Mouse (Mus musculus) urinary bladder, adult 18-20 months (tissue): ENCODE measurements around the gene Kndc1.

ENCODE experiments used
- DNase-seq, 2 experiments: peaks; one replicate each; pipeline ENCODE4 v3.0.0; 2022; ENCODE audit warnings: low spot score in 2 of 2, mixed read lengths in 2 of 2

Gene Kndc1

DNA sequence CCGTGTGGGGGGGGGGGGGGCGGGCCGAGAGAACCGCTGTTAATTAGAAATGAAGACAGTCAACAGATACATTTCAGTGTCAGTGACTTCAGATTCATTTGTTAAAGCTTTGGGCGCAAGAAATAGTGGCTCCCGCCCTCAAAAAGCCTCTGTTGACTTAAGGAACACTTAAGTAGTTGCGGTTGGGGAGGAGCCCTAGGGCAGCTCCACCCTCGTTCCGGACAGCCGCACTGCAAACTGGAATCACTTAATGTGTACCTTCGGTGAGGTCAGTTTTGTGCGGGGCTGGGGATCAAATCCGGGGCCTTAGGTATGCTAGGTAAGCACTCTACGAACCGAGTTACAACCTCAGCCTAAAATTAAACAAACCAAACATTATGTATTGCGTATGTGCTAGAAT, 56.6 kb downstream of the Kndc1 start:
- no peak for DNase-seq

DNA sequence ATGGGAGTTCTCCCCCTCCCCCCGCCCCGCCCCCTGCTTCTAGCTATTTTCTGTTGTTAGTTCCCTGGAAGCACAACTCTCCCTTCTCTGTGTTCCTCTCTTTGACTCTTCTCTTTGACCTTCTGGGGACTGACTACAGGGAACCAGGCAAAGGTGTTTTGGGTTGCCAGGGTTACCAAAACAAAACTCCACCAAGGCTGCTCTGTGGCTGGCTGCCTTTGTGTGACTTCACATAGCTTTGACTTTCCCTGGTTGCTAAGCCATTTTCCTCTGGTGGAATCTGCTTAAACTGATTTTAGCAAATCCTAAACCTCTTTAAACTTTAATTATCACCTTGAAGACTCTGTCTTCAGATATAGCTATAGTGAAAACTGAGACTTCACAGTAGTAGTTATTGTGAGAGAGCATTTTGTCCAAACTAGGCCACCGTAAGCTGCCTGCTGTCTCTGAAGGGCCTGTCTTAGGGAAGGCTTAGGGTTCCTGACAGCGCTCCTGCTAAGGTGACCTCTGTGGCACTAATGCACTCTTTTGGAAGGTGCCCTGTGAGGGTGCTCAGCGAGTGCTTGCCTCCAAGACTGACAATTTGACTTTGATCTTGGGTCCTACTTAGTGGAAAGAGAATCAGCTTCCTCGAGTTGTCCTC, 57.6 kb downstream of the Kndc1 start:
- no peak for DNase-seq

DNA sequence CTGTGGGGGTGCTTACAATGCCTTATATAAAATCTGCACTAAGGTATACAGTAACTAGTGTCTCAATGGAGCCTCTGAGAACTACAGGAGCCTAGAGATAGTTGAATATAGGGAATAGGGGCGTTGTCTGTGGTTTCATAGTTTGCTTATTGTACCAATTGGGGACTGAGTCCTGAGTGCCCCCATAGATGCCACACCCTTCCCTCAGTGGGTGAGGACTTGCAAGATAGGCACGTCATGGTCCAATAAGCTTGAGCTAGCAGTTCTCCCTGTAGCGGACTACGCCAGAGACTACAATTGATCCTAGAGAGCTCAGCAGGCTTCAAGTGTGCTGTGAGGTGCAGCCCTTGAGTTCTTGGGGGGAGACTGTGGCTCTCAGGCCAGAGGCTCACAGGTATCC, 61.0 kb downstream of the Kndc1 start:
- DNase-seq, result no peak

DNA sequence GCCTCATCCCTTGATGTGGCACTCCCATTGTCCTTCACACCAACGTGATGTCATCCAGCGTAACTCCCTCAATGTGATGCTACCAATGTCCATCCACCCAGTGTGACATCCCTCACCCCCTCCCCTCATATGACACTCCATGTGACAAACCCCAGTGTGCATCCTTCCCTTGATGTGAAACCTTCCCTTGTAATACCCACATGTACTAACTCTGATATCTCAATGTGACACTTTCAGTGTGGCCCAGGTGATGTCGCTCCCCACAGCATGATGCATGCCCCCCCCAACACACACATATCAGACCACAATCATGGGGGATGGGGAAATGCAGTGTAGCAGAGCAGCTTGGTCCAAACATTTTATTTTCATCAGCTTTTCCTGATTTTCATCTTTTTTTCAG, 62.2 kb downstream of the Kndc1 start:
- DNase-seq, result no peak

DNA sequence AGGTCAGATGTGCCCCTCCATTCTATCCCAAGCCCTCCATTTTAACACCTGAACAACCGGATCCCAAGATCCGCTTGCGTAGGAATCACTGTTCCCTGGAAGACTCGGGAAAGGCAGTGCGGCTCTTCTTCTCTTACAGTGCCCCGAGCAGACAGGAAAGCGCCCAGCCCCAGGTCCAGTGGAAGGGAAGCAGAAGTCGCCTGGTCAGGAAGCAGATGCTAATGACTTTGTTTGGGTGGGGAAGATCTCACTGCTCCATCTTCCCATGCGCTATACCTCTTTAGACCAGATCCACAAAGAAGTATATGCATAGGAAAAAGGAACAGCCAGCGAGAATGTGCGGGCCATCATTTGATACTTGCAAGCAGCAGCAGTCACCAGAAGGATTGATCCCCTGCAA, 62.9 kb downstream of the Kndc1 start:
- DNase-seq, result no peak

DNA sequence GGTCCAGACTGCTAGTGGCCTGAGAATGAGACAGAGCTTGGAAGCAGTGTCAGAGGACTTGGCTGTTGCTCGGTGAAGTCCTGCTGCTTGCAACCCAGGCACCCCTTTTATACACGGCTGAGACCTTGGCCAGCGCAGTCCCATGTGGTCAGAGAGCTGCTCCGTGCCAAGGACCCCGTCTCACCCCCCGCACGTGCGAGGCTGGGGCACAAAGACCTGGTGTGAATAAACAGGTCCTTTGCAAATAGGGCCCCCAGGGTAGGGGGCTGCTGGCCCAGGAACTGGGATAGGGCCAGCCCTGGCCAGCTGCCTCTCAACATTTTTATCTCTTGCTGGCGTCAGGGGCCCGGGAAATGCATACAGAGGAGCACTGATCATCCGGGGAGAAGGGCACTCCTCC, 63.5 kb downstream of the Kndc1 start:
- no peak for DNase-seq

DNA sequence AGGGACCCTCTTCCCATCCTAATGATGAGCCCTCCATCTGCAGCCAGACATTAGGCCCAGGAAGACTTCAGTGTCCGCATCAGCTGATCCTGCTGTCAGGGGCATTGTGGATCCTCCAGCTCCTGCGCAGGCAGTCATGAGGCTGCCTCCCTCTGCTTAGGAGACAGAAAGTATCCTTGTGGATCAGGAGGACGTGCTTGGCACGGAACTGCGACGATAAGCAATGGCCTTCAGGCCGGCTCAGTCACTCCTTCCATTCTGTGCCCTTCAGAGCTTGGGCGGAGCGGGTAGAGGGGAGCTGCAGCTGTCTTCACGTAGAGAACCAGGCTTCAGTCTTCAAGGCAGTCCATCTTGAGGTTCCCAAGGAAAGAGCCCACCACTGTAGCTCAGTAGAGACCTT, 66.6 kb downstream of the Kndc1 start:
- no peak for DNase-seq

DNA sequence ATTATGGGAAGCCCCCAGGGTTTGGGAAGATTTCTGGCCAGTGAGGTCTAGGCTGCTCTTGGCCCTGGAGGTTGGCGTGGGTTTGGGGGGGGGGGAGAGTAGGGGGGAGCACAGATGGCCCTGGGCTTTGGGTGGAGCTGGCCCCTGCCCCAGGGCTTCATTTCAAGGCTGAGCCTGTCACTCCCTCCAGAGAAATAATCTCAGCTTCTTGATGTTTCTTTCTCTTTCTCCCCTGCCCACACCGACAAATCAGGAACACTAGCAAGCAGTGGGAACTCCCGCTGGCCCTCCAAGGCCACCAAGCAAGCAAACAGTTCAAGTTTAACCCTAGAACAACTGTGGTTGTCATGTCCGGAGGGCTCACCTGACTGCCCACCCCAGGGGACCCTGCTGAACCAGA, 69.3 kb downstream of the Kndc1 start:
- DNase-seq, result no peak

DNA sequence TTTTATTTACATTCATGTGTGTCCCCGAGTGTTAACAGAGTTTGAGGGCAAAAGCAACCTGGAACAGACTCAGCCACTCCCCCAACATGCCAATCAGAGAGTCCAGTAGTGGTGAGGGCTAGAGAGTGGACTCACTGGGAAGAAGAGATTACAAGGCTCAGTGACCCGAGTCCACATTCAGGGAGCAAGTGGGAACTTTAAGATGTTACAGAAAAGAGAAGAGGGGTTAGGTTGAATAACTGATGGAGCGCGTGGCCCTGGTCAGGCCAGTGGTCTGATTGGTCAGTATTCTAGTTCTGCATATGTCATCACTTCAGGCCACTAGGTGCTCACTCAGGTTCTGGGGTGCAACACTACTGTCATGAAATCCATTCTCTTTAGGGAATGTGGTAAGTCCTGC, 72.7 kb downstream of the Kndc1 start:
- DNase-seq, result no peak

DNA sequence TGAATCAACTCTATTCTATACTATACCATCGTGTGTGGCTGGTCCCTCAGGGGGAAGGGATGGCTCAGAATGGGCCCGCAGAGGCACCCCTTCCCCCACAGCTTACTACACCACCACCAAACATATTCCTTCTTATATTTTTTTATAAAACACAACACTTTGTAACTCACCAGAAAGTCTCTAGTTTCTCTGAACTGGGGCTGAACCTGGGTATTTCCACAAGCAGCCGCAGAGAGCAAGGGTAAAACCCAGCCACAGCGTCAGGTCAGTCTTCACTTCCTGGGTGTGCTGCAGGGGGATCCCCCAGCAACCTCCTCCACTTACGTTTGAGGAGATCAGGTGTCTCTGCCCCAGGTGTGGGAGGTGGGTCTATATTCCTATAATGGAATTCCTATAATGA, 73.9 kb downstream of the Kndc1 start:
- DNase-seq, result no peak

DNA sequence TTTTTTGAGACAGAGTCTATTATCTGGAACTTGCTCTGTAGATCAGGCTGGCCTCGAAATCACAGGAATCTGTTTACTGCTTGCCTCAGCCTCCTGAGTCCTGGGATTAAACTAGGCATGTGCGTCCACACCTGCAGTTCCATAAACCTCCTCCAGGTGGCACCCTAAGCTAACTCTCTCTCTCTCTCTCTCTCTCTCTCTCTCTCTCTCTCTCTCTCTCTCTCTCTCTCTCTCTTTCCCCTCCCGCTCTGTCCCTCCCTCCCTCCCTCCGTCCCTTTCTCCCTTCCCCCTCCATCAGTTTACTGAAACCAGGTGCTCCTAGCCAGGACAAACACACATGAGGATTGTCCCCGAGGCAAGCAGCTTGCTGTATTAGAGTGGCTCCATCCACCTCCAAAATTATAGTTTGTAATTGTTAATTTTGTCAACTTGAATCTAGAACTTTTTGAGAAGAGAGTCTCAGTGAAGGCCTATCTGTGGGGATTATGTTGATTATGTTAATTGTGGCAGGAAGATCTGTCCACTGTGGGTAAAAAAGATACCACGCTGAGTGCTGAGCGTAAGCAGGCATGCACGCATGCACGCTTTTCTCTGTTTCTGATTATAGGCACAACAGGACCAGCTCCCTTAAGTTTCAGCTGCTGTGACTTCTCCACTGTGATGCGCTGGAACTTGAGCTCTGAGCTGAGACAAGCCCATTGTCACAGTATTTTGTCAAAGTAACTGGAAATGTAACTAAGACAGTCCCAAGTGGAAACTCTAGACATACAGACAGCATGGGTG, 75.0 kb downstream of the Kndc1 start:
- DNase-seq, result peak; percentile 68 to 69

DNA sequence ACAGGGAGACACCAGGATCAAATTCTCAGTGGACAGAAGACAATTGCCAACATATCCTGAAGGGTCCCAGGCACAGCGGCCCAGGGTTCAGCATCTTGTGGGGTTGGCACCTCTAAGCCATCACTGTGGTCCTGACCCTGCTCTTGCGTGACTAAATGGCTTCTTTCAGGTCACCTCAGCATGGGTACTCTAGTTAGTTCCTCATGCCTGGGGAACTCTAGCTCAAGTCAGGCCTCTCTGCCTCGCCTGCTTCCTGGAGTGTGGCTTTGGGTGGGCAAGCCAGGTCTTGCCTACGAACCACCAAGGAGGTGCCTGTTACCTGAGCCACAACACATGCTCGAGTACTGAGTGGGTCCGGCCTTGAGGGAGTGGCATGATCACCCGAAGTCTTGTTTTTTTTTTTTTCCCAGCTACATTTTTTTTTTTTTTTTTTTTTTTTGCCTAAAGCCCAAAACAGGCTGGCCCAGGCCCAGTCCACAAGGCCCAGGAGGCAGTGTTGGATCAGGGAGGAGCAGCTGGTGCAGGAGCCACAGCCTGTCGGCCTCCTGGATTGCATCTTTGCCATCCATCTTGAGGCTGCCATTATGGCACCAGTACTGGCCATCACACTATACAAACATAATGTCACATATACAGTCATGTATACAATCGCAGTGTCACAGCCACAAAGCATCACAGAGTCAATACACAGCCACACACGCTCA, 75.9 kb downstream of the Kndc1 start:
- DNase-seq, result peak; percentile 31 to 68

DNA sequence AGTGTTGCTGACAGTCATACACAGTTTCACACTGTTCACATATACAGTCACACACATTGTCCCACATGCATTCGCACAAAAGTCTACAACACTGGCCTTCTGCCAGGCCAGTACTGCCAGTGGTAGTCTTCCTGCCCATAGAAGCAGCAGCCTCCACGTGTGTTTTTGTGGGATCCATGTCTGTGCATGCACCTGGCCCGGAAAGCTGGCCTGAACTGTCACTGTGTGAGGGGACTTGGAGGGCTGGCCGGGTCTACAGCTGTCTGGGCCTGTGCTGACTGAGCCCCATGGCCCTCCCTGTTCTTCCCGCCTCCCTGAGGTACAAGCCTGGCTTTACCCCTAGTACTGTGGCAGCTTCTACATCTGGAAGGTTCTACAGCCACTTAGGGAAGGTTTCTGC, 76.5 kb downstream of the Kndc1 start:
- peak in 1 of 2 experiments; percentile 29 for DNase-seq

DNA sequence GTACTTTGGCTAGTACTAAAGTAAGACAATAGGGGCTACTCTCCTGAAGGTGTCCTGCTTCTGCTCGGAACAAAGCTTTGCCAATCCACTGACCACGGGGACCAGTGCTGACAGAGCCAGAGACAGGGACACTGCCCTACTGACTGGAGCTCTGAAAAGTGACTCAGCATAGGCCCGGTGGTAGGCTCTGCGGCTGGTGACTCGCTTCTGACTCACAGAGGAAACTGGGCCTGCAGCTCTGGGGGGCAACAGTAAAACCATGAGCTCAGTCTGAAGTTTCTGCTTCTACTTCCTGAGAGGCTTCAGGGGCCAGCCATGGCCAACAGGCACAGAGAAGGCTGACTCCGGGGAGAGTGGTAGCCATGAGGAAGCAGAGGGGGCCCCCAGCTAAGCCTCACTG, 76.9 kb downstream of the Kndc1 start:
- peak; percentile 29 to 50 for DNase-seq

DNA sequence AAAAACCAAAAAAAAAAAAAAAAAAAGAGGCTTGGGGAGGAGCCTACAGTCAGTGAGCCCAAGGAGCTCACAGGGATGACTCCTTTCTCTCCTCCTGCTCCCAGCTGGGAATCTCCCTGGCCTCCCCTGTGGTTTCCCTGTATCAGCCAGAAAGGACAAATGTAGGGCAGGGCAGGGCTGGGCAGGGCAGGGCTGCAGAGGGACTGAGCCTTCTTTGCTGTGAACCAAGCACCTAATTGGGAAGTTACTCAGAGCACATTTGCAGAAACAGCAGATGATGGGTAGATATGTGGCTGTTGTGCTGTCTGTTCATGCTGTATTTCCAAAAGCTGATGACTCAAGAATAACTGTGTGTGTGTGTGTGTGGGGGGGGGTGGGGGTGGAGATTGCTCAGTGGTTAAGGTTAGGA, 78.4 kb downstream of the Kndc1 start:
- no peak for DNase-seq

DNA sequence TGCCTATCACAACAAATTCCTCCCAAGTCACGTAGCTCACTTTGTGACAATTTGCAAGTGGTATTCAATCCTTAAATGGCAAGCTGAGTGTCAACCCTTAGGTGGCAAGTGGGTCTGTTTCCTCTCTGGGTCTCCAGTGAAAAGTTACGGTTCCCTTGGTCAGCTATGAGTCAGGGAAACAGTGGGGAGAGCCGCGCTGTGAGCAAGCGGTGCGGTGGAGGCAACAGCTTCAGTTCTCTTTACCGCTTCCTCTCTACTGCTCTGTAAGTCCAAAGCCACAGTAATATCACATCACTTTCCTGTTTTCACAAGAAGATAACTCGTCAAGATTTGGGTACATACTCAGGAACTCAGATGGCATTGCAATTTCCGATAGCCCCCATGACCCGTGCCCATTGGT, 79.8 kb downstream of the Kndc1 start:
- no peak for DNase-seq

DNA sequence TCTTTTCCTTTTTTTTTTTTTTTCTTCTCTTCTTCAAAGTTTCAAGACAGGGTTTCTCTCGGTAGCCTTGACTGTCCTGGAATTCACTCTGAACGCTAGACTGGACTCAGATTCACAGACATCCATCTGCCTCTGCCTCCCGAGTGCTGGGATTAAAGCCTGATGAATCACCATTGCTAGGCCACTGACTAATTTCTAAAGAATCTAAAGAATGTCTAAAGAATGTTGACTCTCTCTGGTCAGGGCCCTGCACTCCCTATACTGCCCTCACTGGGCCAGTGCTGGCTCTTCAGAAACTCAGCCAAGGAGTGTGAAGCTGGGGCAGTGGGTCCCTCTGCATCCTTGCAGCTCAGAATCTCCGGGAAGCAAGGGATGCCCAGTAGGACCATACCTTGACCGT, 81.0 kb downstream of the Kndc1 start:
- DNase-seq, result no peak

DNA sequence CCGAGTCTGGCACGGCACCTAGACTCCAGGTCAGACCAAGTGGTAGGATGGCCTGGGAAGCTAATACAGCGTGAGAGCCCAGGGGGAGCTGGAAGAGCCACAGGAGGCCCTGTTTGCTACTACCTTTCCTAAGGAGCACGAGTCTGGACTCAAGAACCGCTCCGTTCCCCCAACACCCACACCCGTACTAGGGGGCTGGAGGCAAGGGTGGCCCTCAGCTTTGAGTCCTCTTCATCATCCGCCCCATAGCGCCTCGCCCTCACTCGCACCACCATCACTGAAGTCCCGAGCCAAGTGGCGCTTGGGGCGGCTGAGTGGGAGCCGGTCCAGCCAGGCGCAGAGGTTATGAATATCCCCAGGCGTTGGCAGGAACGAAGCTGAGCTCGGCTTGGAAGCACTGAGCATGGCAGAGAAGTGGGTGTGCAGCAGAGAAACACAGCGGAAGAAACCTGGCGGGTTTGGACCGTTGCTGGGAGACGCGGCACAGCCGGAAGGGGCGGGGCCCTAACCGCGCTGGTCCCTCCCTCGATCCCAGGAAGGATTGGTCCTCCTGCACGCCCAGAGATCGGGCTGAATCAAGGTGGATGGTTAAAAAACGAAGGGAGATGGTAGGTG, 83.9 kb downstream of the Kndc1 start, which contains the start of gene 6430531B16Rik:
Gene 6430531B16Rik (minus strand): TSS at position 478 of the 615 bp plus-strand sequence.
- DNase-seq, result peak; percentile 73 to 81

DNA sequence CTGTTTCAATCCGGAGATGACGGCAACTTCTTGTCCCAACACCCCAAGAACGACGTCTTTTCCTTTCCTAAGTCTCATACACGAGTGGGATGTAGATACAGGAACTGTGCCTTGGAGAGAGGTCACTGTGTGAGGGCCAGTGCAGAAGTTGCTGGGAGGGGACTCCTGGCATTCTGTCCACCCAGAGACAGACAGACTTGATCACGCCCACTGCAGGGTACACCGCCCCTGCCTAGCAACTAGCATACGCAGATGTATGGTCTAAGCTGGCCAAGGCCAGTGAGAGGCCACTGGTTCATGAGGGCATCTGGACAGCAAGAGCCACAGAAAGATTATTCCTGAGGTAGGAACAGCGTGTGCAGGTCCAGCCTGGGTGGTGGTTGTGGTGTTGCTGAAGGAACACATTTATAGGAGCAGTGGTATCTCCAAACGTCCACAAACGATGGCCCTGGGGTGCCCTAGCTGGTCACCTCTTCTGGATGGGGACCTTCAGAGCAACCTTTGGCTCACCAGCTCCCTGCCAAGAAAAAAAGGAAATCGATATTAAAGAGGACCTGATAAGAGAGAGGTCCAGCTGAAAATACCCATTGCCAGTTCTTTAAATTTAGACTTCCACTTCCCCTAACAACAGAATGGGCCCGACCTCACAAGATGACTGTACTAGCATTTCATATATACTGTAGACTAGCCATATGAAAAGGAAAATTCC, 84.7 kb downstream of the Kndc1 start:
- DNase-seq, result no peak

DNA sequence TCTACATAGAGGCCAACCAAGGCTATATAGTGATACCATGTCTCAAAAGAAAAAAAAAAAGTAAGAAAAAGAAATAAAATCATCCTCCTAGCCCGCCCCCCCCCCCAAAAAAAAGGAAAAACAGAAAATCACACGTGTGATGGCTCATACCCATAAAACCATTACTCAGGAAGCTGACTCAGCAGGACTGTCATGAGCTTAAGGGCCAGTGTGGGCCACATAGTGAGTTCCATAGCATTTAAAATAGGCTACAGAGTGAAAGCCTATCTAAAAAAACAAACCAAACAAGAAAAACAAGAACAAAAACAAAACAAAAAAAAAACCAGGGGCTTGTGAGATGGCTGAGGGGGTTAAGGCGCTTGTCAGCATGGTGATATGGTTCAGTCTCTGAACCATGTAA, 86.3 kb downstream of the Kndc1 start:
- no peak for DNase-seq

DNA sequence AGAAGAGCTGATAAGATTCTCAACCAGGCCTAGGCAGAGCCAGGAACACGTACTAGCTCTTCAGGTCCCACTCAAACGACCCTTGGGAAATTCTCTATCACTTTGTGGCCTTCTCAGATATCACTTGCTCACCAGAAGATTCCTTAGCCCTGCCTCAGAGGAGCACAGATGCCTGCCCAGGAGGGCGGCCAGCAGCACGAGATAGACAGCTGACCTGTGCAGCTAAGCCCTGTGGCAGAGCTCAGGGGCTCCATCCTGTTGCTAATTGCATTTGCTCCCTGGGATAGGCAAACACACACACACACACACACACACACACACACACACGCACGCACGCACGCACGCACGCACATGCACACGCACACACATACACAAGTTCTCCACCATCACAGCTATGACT, 87.6 kb downstream of the Kndc1 start:
- DNase-seq, result no peak

DNA sequence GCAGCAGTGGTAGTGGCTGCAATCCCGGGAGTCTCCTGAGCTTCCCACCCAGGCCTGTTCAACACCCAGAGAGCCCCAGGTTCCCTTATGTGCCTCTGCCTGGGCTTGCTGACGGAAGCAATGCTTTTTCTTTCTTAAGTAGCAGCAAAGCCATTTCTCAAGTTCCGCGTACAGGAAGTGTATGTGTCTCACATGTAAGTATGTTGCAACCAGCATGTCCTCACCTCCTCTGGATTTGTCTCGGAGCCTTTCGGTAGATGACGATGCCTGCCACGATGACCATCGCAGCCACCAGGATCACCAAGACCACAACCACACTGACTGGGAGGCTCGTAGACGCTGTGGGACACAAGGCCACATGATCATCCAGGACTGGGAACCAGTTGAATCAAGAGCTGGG, 90.0 kb downstream of the Kndc1 start:
- DNase-seq, result no peak
